Mouse (Mus musculus) liver, postnatal 0 days (tissue): Measurements from ENCODE around the gene Nfkbie.

Experiments
- CTCF ChIP-seq: sonication (generic); IDR thresholded peaks from 2 replicates; pipeline ENCODE4 v1.5.1; 2016; ENCODE audit warnings: antibody characterized with exemption, low read depth
- EP300 ChIP-seq: IDR thresholded peaks from 2 replicates; pipeline ENCODE4 v1.6.1; 2016; ENCODE audit warnings: antibody characterized with exemption, low read depth, mild to moderate bottlenecking

GRCm38 (mm10) chr17:45543115-45543514 lies 12.4 kb upstream of the Nfkbie start:
- TF ChIP-seq CTCF = no peak
- no peak for TF ChIP-seq EP300
